Mouse (Mus musculus) embryo, embryonic 10.5 days (tissue): Measurements from ENCODE around the gene Slc12a6.
A peak's percentile ranks its signal among the peaks of the same experiment; 100 is the strongest.

Experiments
- DNase-seq: peaks from one replicate; pipeline ENCODE4 v3.0.0-alpha.2; 2015; ENCODE audit warnings: low spot score

Gene Slc12a6

GRCm38 (mm10) chr2:112265448-112266241 lies at the start of gene Slc12a6:
Gene Slc12a6 (plus strand): TSS chr2:112265825.
- peak; percentile 92 for DNase-seq

- peak; percentile 72 for DNase-seq
Measured at GRCm38 (mm10) chr2:112215977-112216376, 49.6 kb upstream of the Slc12a6 start.

GRCm38 (mm10) chr2:112217614-112218013 lies 48.0 kb upstream of the Slc12a6 start:
- DNase-seq, result no peak

GRCm38 (mm10) chr2:112220880-112221279 lies 44.7 kb upstream of the Slc12a6 start:
- DNase-seq, result no peak

- no peak for DNase-seq
Measured at GRCm38 (mm10) chr2:112222607-112223006, 43.0 kb upstream of the Slc12a6 start.

- no peak for DNase-seq
Measured at GRCm38 (mm10) chr2:112224356-112224755, 41.3 kb upstream of the Slc12a6 start.

GRCm38 (mm10) chr2:112232623-112233022 lies 33.0 kb upstream of the Slc12a6 start:
- no peak for DNase-seq

- DNase-seq, result no peak
Measured at GRCm38 (mm10) chr2:112236620-112237019, 29.0 kb upstream of the Slc12a6 start.

GRCm38 (mm10) chr2:112238006-112238405 lies 27.6 kb upstream of the Slc12a6 start:
- no peak for DNase-seq

GRCm38 (mm10) chr2:112239212-112239934 lies 26.3 kb upstream of the Slc12a6 start, which contains the start of gene Lpcat4:
Gene Lpcat4 (plus strand): TSS chr2:112239468.
- peak; percentile 92 for DNase-seq

- DNase-seq, result peak; percentile 65
Measured at GRCm38 (mm10) chr2:112239935-112240721, 25.5 kb upstream of the Slc12a6 start.

GRCm38 (mm10) chr2:112241787-112242186 lies 23.8 kb upstream of the Slc12a6 start:
- DNase-seq, result no peak

- DNase-seq, result no peak
Measured at GRCm38 (mm10) chr2:112245307-112245706, 20.3 kb upstream of the Slc12a6 start.

- DNase-seq, result no peak
Measured at GRCm38 (mm10) chr2:112246193-112246592, 19.4 kb upstream of the Slc12a6 start.

- no peak for DNase-seq
Measured at GRCm38 (mm10) chr2:112247323-112247722, 18.3 kb upstream of the Slc12a6 start.

GRCm38 (mm10) chr2:112249780-112250453 lies 15.7 kb upstream of the Slc12a6 start:
- no peak for DNase-seq

- no peak for DNase-seq
Measured at GRCm38 (mm10) chr2:112254675-112255515, 10.7 kb upstream of the Slc12a6 start.

- DNase-seq, result no peak
Measured at GRCm38 (mm10) chr2:112259241-112259962, 6.2 kb upstream of the Slc12a6 start, which contains the start of gene Nutm1. Gene Nutm1 (minus strand): TSS chr2:112259291.

GRCm38 (mm10) chr2:112261748-112262653 lies 3.6 kb upstream of the Slc12a6 start, which contains the start of gene Nop10:
Gene Nop10 (plus strand): TSS chr2:112261926.
- DNase-seq, result peak; percentile 98
